Comparison of ENCODE assay signal across 28 mouse cellular contexts in the genomic region with DNA sequence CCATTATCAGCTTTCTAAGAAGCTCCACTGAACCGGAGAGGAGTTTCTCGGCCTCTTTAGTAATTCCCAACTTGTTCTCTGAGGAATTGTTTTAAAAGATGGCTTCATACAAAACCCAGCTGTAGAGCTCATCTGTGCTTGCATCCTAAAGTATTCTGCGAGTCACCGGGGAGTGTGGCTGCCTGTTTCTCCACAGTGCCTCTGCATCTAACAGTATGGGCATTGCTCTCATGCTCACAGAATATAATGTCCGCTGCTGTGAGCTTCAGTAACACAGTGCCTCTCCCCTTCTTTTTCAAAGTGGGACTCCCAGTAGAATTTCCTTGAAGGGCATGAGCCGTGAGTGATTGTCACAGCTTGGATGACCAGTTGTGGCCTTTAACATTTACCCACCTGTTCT.
DNase-seq lines count a peak whose midpoint lies in the region; ATAC-seq lines count a peak whose summit lies in the region.
"Had no signal": no experiment of that assay in that cellular context is flagged by ENCODE, and none has a peak within 500 bp of the region (broad histone marks: within the 10 kb centered on the region; RNA-seq: fewer than 3 reads in every experiment).

No protein-coding gene starts in this region.

- no peak overlapping the region for H3K9ac ChIP-seq in forebrain, embryonic 11.5 days (ENCODE audit: low read length)
- H3K9ac ChIP-seq in forebrain, embryonic 13.5 days: no peak overlapping the region
- no peak overlapping the region for H3K9ac ChIP-seq in hindbrain, embryonic 14.5 days
- no peak overlapping the region for H3K9ac ChIP-seq in midbrain, embryonic 15.5 days
- H3K9ac ChIP-seq: kidney, embryonic 15.5 days; limb, embryonic 12.5 days; liver, embryonic 12.5 days; neural tube, embryonic 13.5 days; stomach, embryonic 15.5 days had no signal

- ATAC-seq in forebrain, embryonic 11.5 days (replicated peaks; ENCODE audit: low FRiP score): peak; percentile 35
- peak; percentile 36; the same call in 1 of the 2 replicates for ATAC-seq in forebrain, embryonic 13.5 days
- ATAC-seq in hindbrain, embryonic 14.5 days (ENCODE audit: low FRiP score): peak; percentile 53; the same call in 1 of the 2 replicates
- ATAC-seq in midbrain, embryonic 15.5 days (replicated peaks): peak; percentile 76
- no peak for ATAC-seq in inflammation-experienced regulatory T-cells, adult 6 months
- ATAC-seq: activated CD4-positive, CD25-positive, alpha-beta regulatory T cell, adult 4 months; intestine, postnatal 0 days; liver, embryonic 12.5 days had no signal

- no peak for DNase-seq in forebrain, embryonic 11.5 days (ENCODE audit: low spot score)
- DNase-seq in forebrain, embryonic 10.5 days (ENCODE audit: extremely low spot score, low spot score): no peak
- DNase-seq in hindbrain, embryonic 14.5 days (ENCODE audit: low spot score): peak; percentile 25
- no peak for DNase-seq in adrenal gland, postnatal 36 days
- DNase-seq in spleen, postnatal 4 days (ENCODE audit: low spot score in 2 of 2): no peak
- DNase-seq: adrenal gland, adult 8-10 months; cerebellum, adult 8-10 months; gastrocnemius, adult 2 months; kidney, postnatal 36 days; layer of hippocampus, postnatal 36 days; lung, adult 2 months; right cerebral cortex, adult 18-20 months; right cerebral cortex, postnatal 4 days; thymus, postnatal 36 days had no signal

- H3K4me3 ChIP-seq in forebrain, embryonic 11.5 days (ENCODE audit: low read depth, low read length): no peak overlapping the region
- H3K4me3 ChIP-seq in forebrain, embryonic 10.5 days: no peak overlapping the region
- H3K4me3 ChIP-seq in forebrain, embryonic 13.5 days: no peak overlapping the region
- H3K4me3 ChIP-seq in hindbrain, embryonic 14.5 days (replicated peaks; ENCODE audit: low read length): no peak overlapping the region
- no peak overlapping the region for H3K4me3 ChIP-seq in midbrain, embryonic 15.5 days
- H3K4me3 ChIP-seq: embryonic facial prominence, embryonic 10.5 days; gastrocnemius, adult 2 months; heart, embryonic 10.5 days; kidney, embryonic 15.5 days; limb, embryonic 12.5 days; liver, embryonic 12.5 days; megakaryocyte, embryonic 14.5 days; myocyte; neural tube, embryonic 13.5 days; stomach, embryonic 15.5 days had no signal

- WGBS in forebrain, embryonic 11.5 days: 58% methylated on average over 6 of the region's 6 CpGs
- 70% methylated on average over 6 of the region's 6 CpGs for WGBS in forebrain, embryonic 10.5 days
- 47% methylated on average over 6 of the region's 6 CpGs for WGBS in forebrain, embryonic 13.5 days
- WGBS in hindbrain, embryonic 14.5 days: 28% methylated on average over 6 of the region's 6 CpGs
- WGBS in midbrain, embryonic 15.5 days: 41% methylated on average over 6 of the region's 6 CpGs

- H3K9me3 ChIP-seq in forebrain, embryonic 11.5 days (ENCODE audit: control insufficient read depth, low read length): no peaks in the 10 kb centered on the region
- H3K9me3 ChIP-seq in forebrain, embryonic 10.5 days: no peaks in the 10 kb centered on the region
- H3K9me3 ChIP-seq in forebrain, embryonic 13.5 days (replicated peaks): no peaks in the 10 kb centered on the region
- no peaks in the 10 kb centered on the region for H3K9me3 ChIP-seq in hindbrain, embryonic 14.5 days (ENCODE audit: control insufficient read depth, low read length)
- no peaks in the 10 kb centered on the region for H3K9me3 ChIP-seq in midbrain, embryonic 15.5 days
- H3K9me3 ChIP-seq: embryonic facial prominence, embryonic 10.5 days; heart, embryonic 10.5 days; kidney, embryonic 15.5 days; limb, embryonic 12.5 days; liver, embryonic 12.5 days; neural tube, embryonic 13.5 days; stomach, embryonic 15.5 days had no signal

- H3K27me3 ChIP-seq in forebrain, embryonic 11.5 days (ENCODE audit: control insufficient read depth, insufficient read depth, low read length): no peaks in the 10 kb centered on the region
- no peaks in the 10 kb centered on the region for H3K27me3 ChIP-seq in forebrain, embryonic 10.5 days (ENCODE audit: poor library complexity, severe bottlenecking)
- no peaks in the 10 kb centered on the region for H3K27me3 ChIP-seq in forebrain, embryonic 13.5 days
- H3K27me3 ChIP-seq in hindbrain, embryonic 14.5 days (ENCODE audit: control insufficient read depth, insufficient read depth, low read length): no peaks in the 10 kb centered on the region
- no peaks in the 10 kb centered on the region for H3K27me3 ChIP-seq in midbrain, embryonic 15.5 days (replicated peaks)
- H3K27me3 ChIP-seq: kidney, embryonic 15.5 days; limb, embryonic 12.5 days; liver, embryonic 12.5 days; megakaryocyte, embryonic 14.5 days; neural tube, embryonic 13.5 days; stomach, embryonic 15.5 days had no signal

- no peaks in the 10 kb centered on the region for H3K4me1 ChIP-seq in forebrain, embryonic 11.5 days (replicated peaks; ENCODE audit: control insufficient read depth, insufficient read depth, low read length)
- peaks cover 18% of the 10 kb centered on the region for H3K4me1 ChIP-seq in forebrain, embryonic 10.5 days
- H3K4me1 ChIP-seq in forebrain, embryonic 13.5 days: peaks cover 10% of the 10 kb centered on the region
- no peaks in the 10 kb centered on the region for H3K4me1 ChIP-seq in hindbrain, embryonic 14.5 days (replicated peaks; ENCODE audit: control insufficient read depth, insufficient read depth, low read length)
- H3K4me1 ChIP-seq in midbrain, embryonic 15.5 days: 0 out of 2 replicates have a peak, but pooled peaks cover 7% of the 10 kb centered on the region
- H3K4me1 ChIP-seq: embryonic facial prominence, embryonic 10.5 days; heart, embryonic 10.5 days; kidney, embryonic 15.5 days; limb, embryonic 12.5 days; liver, embryonic 12.5 days; megakaryocyte, embryonic 14.5 days; stomach, embryonic 15.5 days had no signal

- H3K4me2 ChIP-seq in forebrain, embryonic 11.5 days (ENCODE audit: low read depth, low read length, severe bottlenecking): no peak overlapping the region
- H3K4me2 ChIP-seq in forebrain, embryonic 13.5 days: no peak overlapping the region
- 0 out of 2 replicates have a peak overlapping the region, but pooled peaks have one; percentile 3 for H3K4me2 ChIP-seq in hindbrain, embryonic 14.5 days (replicated peaks)
- H3K4me2 ChIP-seq in midbrain, embryonic 15.5 days: no peak overlapping the region
- H3K4me2 ChIP-seq: kidney, embryonic 15.5 days; limb, embryonic 12.5 days; liver, embryonic 12.5 days; neural tube, embryonic 13.5 days; stomach, embryonic 15.5 days had no signal

- H3K27ac ChIP-seq in forebrain, embryonic 11.5 days (ENCODE audit: low read depth, low read length): no peak overlapping the region
- no peak overlapping the region for H3K27ac ChIP-seq in forebrain, embryonic 10.5 days
- no peak overlapping the region for H3K27ac ChIP-seq in forebrain, embryonic 13.5 days
- no peak overlapping the region for H3K27ac ChIP-seq in hindbrain, embryonic 14.5 days
- H3K27ac ChIP-seq in midbrain, embryonic 15.5 days: 0 out of 2 replicates have a peak overlapping the region, but pooled peaks have one; percentile 13
- H3K27ac ChIP-seq: embryonic facial prominence, embryonic 10.5 days; gastrocnemius, adult 2 months; heart, embryonic 10.5 days; kidney, embryonic 15.5 days; limb, embryonic 12.5 days; liver, embryonic 12.5 days; neural tube, embryonic 13.5 days; stomach, embryonic 15.5 days had no signal

- no peaks in the 10 kb centered on the region for H3K36me3 ChIP-seq in forebrain, embryonic 11.5 days (ENCODE audit: control insufficient read depth, insufficient read depth, low read length)
- H3K36me3 ChIP-seq in forebrain, embryonic 10.5 days (replicated peaks): no peaks in the 10 kb centered on the region
- H3K36me3 ChIP-seq in forebrain, embryonic 13.5 days (ENCODE audit: poor library complexity, severe bottlenecking): no peaks in the 10 kb centered on the region
- H3K36me3 ChIP-seq in hindbrain, embryonic 14.5 days (replicated peaks; ENCODE audit: control insufficient read depth, insufficient read depth): no peaks in the 10 kb centered on the region
- no peaks in the 10 kb centered on the region for H3K36me3 ChIP-seq in midbrain, embryonic 15.5 days (replicated peaks)
- H3K36me3 ChIP-seq: embryonic facial prominence, embryonic 10.5 days; heart, embryonic 10.5 days; kidney, embryonic 15.5 days; limb, embryonic 12.5 days; liver, embryonic 12.5 days; neural tube, embryonic 13.5 days; stomach, embryonic 15.5 days had no signal
